ENCODE assay signal across 9 mouse cellular contexts in genomic region chr8:46547245-46547644, GRCm38 (mm10). TPM values are rescaled to one million over a fixed set of nuclear protein-coding genes. Genes with fewer than 3 reads are reported as not detected.
A peak's percentile ranks its signal among the peaks of the same experiment; 100 is the strongest.
DNase-seq lines count a peak whose midpoint lies in the region; ATAC-seq and TF ChIP-seq lines count a peak whose summit lies in the region.
"Had no signal": no experiment of that assay in that cellular context is flagged by ENCODE, and none has a peak within 500 bp of the region (broad histone marks: within the 10 kb centered on the region; RNA-seq: fewer than 3 reads in every experiment).

No protein-coding gene starts in this region.

- H3K9me3 ChIP-seq in forebrain, postnatal 0 days (ENCODE audit: low read length): no peaks in the 10 kb centered on the region
- no peaks in the 10 kb centered on the region for H3K9me3 ChIP-seq in forebrain, embryonic 12.5 days
- H3K9me3 ChIP-seq: limb, embryonic 15.5 days had no signal

- no peaks in the 10 kb centered on the region for H3K27me3 ChIP-seq in forebrain, postnatal 0 days (ENCODE audit: insufficient read depth, low read length)
- 0 out of 2 replicates have a peak, but pooled peaks cover 3% of the 10 kb centered on the region for H3K27me3 ChIP-seq in forebrain, embryonic 12.5 days
- H3K27me3 ChIP-seq: limb, embryonic 15.5 days had no signal

- peaks cover 2% of the 10 kb centered on the region; the same call in 1 of the 2 replicates for H3K4me1 ChIP-seq in forebrain, postnatal 0 days (ENCODE audit: insufficient read depth)
- peaks cover 3% of the 10 kb centered on the region for H3K4me1 ChIP-seq in forebrain, embryonic 12.5 days
- H3K4me1 ChIP-seq in bone marrow, adult 2 months (ENCODE audit: control insufficient read depth, insufficient read depth, low read length): peaks cover 5% of the 10 kb centered on the region

- no peak for ATAC-seq in forebrain, postnatal 0 days
- ATAC-seq in forebrain, embryonic 12.5 days (ENCODE audit: low FRiP score): no peak
- peak; percentile 25 for ATAC-seq in granulocyte monocyte progenitor cell, adult 5-6 weeks (replicated peaks; ENCODE audit: poor library complexity, severe bottlenecking)

- no peak overlapping the region for H3K4me2 ChIP-seq in forebrain, postnatal 0 days (ENCODE audit: low read depth)
- H3K4me2 ChIP-seq in forebrain, embryonic 12.5 days: no peak overlapping the region
- H3K4me2 ChIP-seq: limb, embryonic 15.5 days had no signal

- WGBS in forebrain, postnatal 0 days: 49% methylated on average over 4 of the region's 4 CpGs
- WGBS in forebrain, embryonic 12.5 days: 52% methylated on average over 4 of the region's 4 CpGs
- 10% methylated on average over 4 of the region's 4 CpGs for WGBS in bone marrow, adult 2 months

- H3K36me3 ChIP-seq in forebrain, postnatal 0 days (ENCODE audit: insufficient read depth): no peaks in the 10 kb centered on the region
- no peaks in the 10 kb centered on the region for H3K36me3 ChIP-seq in forebrain, embryonic 12.5 days (replicated peaks)
- H3K36me3 ChIP-seq: limb, embryonic 15.5 days had no signal

- TF ChIP-seq CTCF in forebrain, postnatal 0 days (IDR thresholded peaks at IDR 0.05; ENCODE audit: low read depth): peak; percentile 77
- TF ChIP-seq CTCF in bone marrow, adult 2 months (IDR thresholded peaks at IDR 0.05; ENCODE audit: control insufficient read depth, insufficient read depth, low read length): peak; percentile 24; the same call in 1 of the 2 replicates

- no peak overlapping the region for H3K9ac ChIP-seq in forebrain, postnatal 0 days
- no peak overlapping the region for H3K9ac ChIP-seq in forebrain, embryonic 12.5 days
- H3K9ac ChIP-seq: limb, embryonic 15.5 days had no signal

- no peak for TF ChIP-seq POLR2A in bone marrow, adult 2 months (IDR thresholded peaks at IDR 0.05; ENCODE audit: borderline replicate concordance, control insufficient read depth, low read depth, low read length)

- no peak overlapping the region for H3K27ac ChIP-seq in forebrain, postnatal 0 days (ENCODE audit: low read depth, low read length)
- H3K27ac ChIP-seq in forebrain, embryonic 12.5 days: no peak overlapping the region
- H3K27ac ChIP-seq in bone marrow, adult 2 months (ENCODE audit: control insufficient read depth, insufficient read depth, low read depth, low read length, poor library complexity): peak overlapping the region; percentile 91
- H3K27ac ChIP-seq: limb, embryonic 15.5 days had no signal

- DNase-seq in forebrain, postnatal 0 days: peak; percentile 68
- peak; percentile 68 for DNase-seq in A20 (ENCODE audit: low read depth, low spot score)
- DNase-seq in layer of hippocampus, adult 9-10 months (ENCODE audit: low spot score): peak; percentile 37
- peak; percentile 21 to 24 for DNase-seq in natural killer cell, adult 2 months (ENCODE audit: low spot score in 2 of 2)
- DNase-seq in right cerebral cortex, adult 18-20 months: no peak

- H3K4me3 ChIP-seq in forebrain, postnatal 0 days (ENCODE audit: low read depth, low read length): no peak overlapping the region
- no peak overlapping the region for H3K4me3 ChIP-seq in forebrain, embryonic 12.5 days (replicated peaks)
- peak overlapping the region; percentile 41 for H3K4me3 ChIP-seq in bone marrow, adult 2 months (replicated peaks; ENCODE audit: control insufficient read depth, low read depth, low read length)
- H3K4me3 ChIP-seq: limb, embryonic 15.5 days had no signal

RNA-seq across cellular contexts. Expression of gene Cenpu, which starts 4.6 kb away (rescaled TPM):
- 10.1 and 11.5 TPM in 2 replicates for total RNA-seq in forebrain, postnatal 0 days (2014; rRNA removed)
- polyA plus RNA-seq in forebrain, postnatal 0 days (2015; fragmentation: Nextera tagmentation; extraction: Ambion mirVana): 7.3 and 8.3 TPM in 2 replicates
- 27.4 and 36.4 TPM in 2 replicates for polyA plus RNA-seq in forebrain, embryonic 12.5 days (2016; fragmentation: Nextera tagmentation; extraction: Ambion mirVana)
- 14.2 and 18.7 TPM in 2 replicates for polyA plus RNA-seq in bone marrow, adult 2 months (2011; ENCODE audit: insufficient read depth, insufficient read length, low replicate concordance, missing spikeins)
- total RNA-seq in granulocyte monocyte progenitor cell, adult 5-6 weeks (2014; fragmentation: Nextera tagmentation): 21.1 and 48.4 TPM in 2 replicates
- total RNA-seq in granulocyte monocyte progenitor cell, adult 5-6 weeks (2017): 65.7 and 125 TPM in 2 replicates
